Mouse (Mus musculus) limb, embryonic 11.5 days (tissue): ENCODE measurements around the gene Pitpna. TPM values are rescaled to one million over a fixed set of nuclear protein-coding genes. Genes with fewer than 3 reads are reported as not detected.
A peak's percentile ranks its signal among the peaks of the same experiment; 100 is the strongest.

Experiments used
- ATAC-seq: fragments of 200-750 bp; cut with Nextera tagmentation; 2 replicates; pipeline ENCODE4 v1.8.0; 2017; ENCODE audit warnings: low read depth; ENCODE audit not compliant: insufficient number of reproducible peaks, low FRiP score, low TSS enrichment
- DNase-seq: peaks from one replicate; pipeline ENCODE4 v3.0.0-alpha.2; 2015; ENCODE audit warnings: low spot score
- H3K27ac ChIP-seq: fragments of 300-500 bp; sonication (generic); replicated peaks from 2 replicates; pipeline ENCODE4 v1.5.1; 2014; ENCODE audit warnings: low read depth, mild to moderate bottlenecking, low read length
- H3K27me3 ChIP-seq: fragments of 300-500 bp; sonication (generic); 2 replicates; pipeline ENCODE4 v1.6.1; 2014; ENCODE audit warnings: mild to moderate bottlenecking, low read length, mixed read lengths; ENCODE audit not compliant: control insufficient read depth, insufficient read depth
- H3K36me3 ChIP-seq: fragments of 300-500 bp; sonication (generic); 2 replicates; pipeline ENCODE4 v1.6.1; 2014; ENCODE audit warnings: mild to moderate bottlenecking, low read length, moderate library complexity, mixed read lengths; ENCODE audit not compliant: control insufficient read depth, insufficient read depth
- H3K4me1 ChIP-seq: fragments of 300-500 bp; sonication (generic); 2 replicates; pipeline ENCODE4 v1.6.1; 2014; ENCODE audit warnings: low read length, mixed read lengths; ENCODE audit not compliant: control insufficient read depth, insufficient read depth
- H3K4me2 ChIP-seq: fragments of 300-500 bp; sonication (generic); 2 replicates; pipeline ENCODE4 v1.6.1; 2014; ENCODE audit warnings: low read depth, mild to moderate bottlenecking, moderate library complexity; ENCODE audit not compliant: severe bottlenecking
- H3K4me3 ChIP-seq: fragments of 300-500 bp; sonication (generic); 2 replicates; pipeline ENCODE4 v1.5.1; 2014; ENCODE audit warnings: low read depth, low read length
- H3K9ac ChIP-seq: fragments of 300-500 bp; sonication (generic); 2 replicates; pipeline ENCODE4 v1.6.1; 2014; ENCODE audit warnings: mild to moderate bottlenecking, low read length
- H3K9me3 ChIP-seq: fragments of 300-500 bp; sonication (generic); 2 replicates; pipeline ENCODE4 v1.6.1; 2016; ENCODE audit warnings: low read length; ENCODE audit not compliant: control insufficient read depth
- WGBS: fragments of 180-500 bp; shearing (Covaris S2); extraction: QIAGEN DNeasy Blood & Tissue Kit; methylation state at CpG from one replicate; pipeline ENCODE4 v1.1.7; 2014; 5-methylcytosine and 5-hydroxymethylcytosine counted together
- polyA plus RNA-seq: library from polyadenylated mRNA; unstranded; fragments of >200 nt; fragmentation: Nextera tagmentation; extraction: Ambion mirVana; gene quantifications from 2 replicates; pipeline ENCODE4 v1.2.1, GENCODE M21; 2014

Pitpna gene
- polyA plus RNA-seq, 1 experiment from 2014 or later: 67.3 TPM

- 83% methylated on average over 6 of the region's 6 CpGs for WGBS
- no peak overlapping the region for H3K9ac ChIP-seq
- no peak overlapping the region for H3K27ac ChIP-seq
- H3K4me1 ChIP-seq: peaks cover 6% of the 10 kb centered on the region
- H3K9me3 ChIP-seq: no peaks in the 10 kb centered on the region
- ATAC-seq: no peak
- no peak for DNase-seq
- no peaks in the 10 kb centered on the region for H3K27me3 ChIP-seq
- H3K4me2 ChIP-seq: no peak overlapping the region
- H3K4me3 ChIP-seq: no peak overlapping the region
- H3K36me3 ChIP-seq: no peaks in the 10 kb centered on the region
Observed at GRCm38 (mm10) chr11:75568115-75568511, 19.8 kb upstream of the Pitpna start.

- Histone ChIP-seq H3K36me3 (no peaks in the 10 kb centered on the region), H3K9me3 (no peaks in the 10 kb centered on the region), H3K4me2 (no peak overlapping the region), H3K27me3 (no peaks in the 10 kb centered on the region), H3K9ac (no peak overlapping the region), H3K4me3 (no peak overlapping the region), H3K4me1 (peaks cover 6% of the 10 kb centered on the region), H3K27ac (no peak overlapping the region)
- DNase-seq (no peak), ATAC-seq (no peak)
- WGBS: 91% methylated on average over 12 of the region's 12 CpGs
Observed at GRCm38 (mm10) chr11:75568962-75569361, 18.9 kb upstream of the Pitpna start.

GRCm38 (mm10) chr11:75570375-75571125 lies 17.3 kb upstream of the Pitpna start:
- Histone ChIP-seq H3K4me1 (peaks cover 6% of the 10 kb centered on the region), H3K4me2 (no peak overlapping the region), H3K27ac (no peak overlapping the region), H3K4me3 (no peak overlapping the region), H3K27me3 (no peaks in the 10 kb centered on the region), H3K36me3 (no peaks in the 10 kb centered on the region), H3K9me3 (no peaks in the 10 kb centered on the region), H3K9ac (no peak overlapping the region)
- no peak for ATAC-seq
- no peak for DNase-seq
- WGBS: 90% methylated on average over 17 of the region's 17 CpGs

GRCm38 (mm10) chr11:75571126-75571990 lies 16.5 kb upstream of the Pitpna start:
- H3K9me3 ChIP-seq: no peaks in the 10 kb centered on the region
- DNase-seq (no peak), ATAC-seq (no peak)
- no peak overlapping the region for H3K4me3 ChIP-seq
- H3K4me2 ChIP-seq: no peak overlapping the region
- WGBS: 82% methylated on average over 13 of the region's 14 CpGs
- H3K9ac ChIP-seq: no peak overlapping the region
- no peak overlapping the region for H3K27ac ChIP-seq
- no peaks in the 10 kb centered on the region for H3K27me3 ChIP-seq
- no peaks in the 10 kb centered on the region for H3K36me3 ChIP-seq
- H3K4me1 ChIP-seq: peaks cover 6% of the 10 kb centered on the region

- H3K4me3 ChIP-seq: no peak overlapping the region
- no peak overlapping the region for H3K4me2 ChIP-seq
- peak; percentile 34 for DNase-seq
- no peak overlapping the region for H3K27ac ChIP-seq
- H3K4me1 ChIP-seq: peaks cover 6% of the 10 kb centered on the region
- WGBS: 14% methylated on average over 10 of the region's 10 CpGs
- H3K36me3 ChIP-seq: no peaks in the 10 kb centered on the region
- H3K9me3 ChIP-seq: no peaks in the 10 kb centered on the region
- 0 out of 2 replicates have a peak, but pooled peaks have one; percentile 31 for ATAC-seq
- H3K27me3 ChIP-seq: no peaks in the 10 kb centered on the region
- H3K9ac ChIP-seq: peak overlapping the region; percentile 1
Observed at GRCm38 (mm10) chr11:75572301-75572791, 15.6 kb upstream of the Pitpna start.

GRCm38 (mm10) chr11:75572854-75573650 lies 14.8 kb upstream of the Pitpna start:
- H3K9me3 ChIP-seq: no peaks in the 10 kb centered on the region
- H3K4me1 ChIP-seq: peaks cover 6% of the 10 kb centered on the region
- DNase-seq (peak; percentile 99), ATAC-seq (peak; percentile 89)
- no peak overlapping the region for H3K4me3 ChIP-seq
- peak overlapping the region; percentile 1 for H3K9ac ChIP-seq
- H3K36me3 ChIP-seq: no peaks in the 10 kb centered on the region
- no peak overlapping the region for H3K4me2 ChIP-seq
- 10% methylated on average over 12 of the region's 12 CpGs for WGBS
- H3K27me3 ChIP-seq: no peaks in the 10 kb centered on the region
- H3K27ac ChIP-seq: no peak overlapping the region

GRCm38 (mm10) chr11:75574378-75575123 lies 13.3 kb upstream of the Pitpna start:
- H3K27me3 ChIP-seq: no peaks in the 10 kb centered on the region
- no peaks in the 10 kb centered on the region for H3K36me3 ChIP-seq
- DNase-seq (no peak), ATAC-seq (no peak)
- H3K4me1 ChIP-seq: peaks cover 6% of the 10 kb centered on the region
- no peaks in the 10 kb centered on the region for H3K9me3 ChIP-seq
- no peak overlapping the region for H3K4me3 ChIP-seq
- H3K27ac ChIP-seq: no peak overlapping the region
- 76% methylated on average over 5 of the region's 5 CpGs for WGBS
- no peak overlapping the region for H3K9ac ChIP-seq
- H3K4me2 ChIP-seq: no peak overlapping the region
